Mouse (Mus musculus) C3H10T1/2 (cell line): ENCODE measurements around the gene Wsb1. TPM values are rescaled to one million over a fixed set of nuclear protein-coding genes. Genes with fewer than 3 reads are reported as not detected.

Experiments
- polyA plus RNA-seq, 2 experiments: library from polyadenylated mRNA; unstranded; fragments of >200 nt; fragmentation: generic; extraction: Trizol; gene quantifications; one replicate each; pipeline ENCODE4 v1.2.1; 2012; ENCODE audit warnings: missing spikeins in 2 of 2

The Wsb1 gene
- polyA plus RNA-seq = 10 to 100 TPM in 1 of 2 experiments, 1 to 10 TPM in 1; 1.7 to 23.9 TPM

DNA sequence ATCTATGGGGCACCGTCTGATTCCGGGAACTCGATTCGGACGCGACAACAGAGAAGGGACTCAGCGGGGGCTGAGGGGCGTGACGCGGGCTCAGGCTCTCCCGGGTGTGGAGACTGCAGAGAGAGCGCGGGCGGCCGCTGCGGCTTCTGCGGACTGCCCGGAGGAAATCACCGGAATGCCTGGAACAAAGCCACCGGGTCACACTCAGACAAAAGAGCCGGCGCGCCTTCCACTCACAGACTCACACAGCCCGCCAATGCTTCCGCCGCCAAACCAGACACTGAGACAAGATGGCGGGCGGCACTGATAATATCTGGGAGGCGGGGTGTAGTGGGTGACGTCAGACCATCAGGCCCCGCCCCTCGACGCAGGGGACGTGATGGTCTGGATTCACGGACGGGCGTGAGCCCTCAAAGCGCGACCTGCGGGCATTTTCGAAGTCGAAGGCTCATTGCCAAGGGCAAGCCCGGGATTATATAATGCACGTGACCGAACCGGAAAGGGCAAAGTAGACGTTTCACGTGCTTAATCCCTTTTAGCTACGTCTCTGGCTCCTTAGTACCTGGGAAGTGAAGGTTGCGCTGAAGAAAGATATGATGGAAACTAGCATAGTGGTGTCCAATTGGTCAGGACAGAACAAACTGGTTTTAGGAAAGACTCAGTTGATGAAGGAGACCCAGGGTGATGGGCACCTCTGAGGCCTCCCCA, at the start of gene Wsb1:
Gene Wsb1, minus strand, starts transcription at position 281 of the 708 bp plus-strand sequence.

DNA sequence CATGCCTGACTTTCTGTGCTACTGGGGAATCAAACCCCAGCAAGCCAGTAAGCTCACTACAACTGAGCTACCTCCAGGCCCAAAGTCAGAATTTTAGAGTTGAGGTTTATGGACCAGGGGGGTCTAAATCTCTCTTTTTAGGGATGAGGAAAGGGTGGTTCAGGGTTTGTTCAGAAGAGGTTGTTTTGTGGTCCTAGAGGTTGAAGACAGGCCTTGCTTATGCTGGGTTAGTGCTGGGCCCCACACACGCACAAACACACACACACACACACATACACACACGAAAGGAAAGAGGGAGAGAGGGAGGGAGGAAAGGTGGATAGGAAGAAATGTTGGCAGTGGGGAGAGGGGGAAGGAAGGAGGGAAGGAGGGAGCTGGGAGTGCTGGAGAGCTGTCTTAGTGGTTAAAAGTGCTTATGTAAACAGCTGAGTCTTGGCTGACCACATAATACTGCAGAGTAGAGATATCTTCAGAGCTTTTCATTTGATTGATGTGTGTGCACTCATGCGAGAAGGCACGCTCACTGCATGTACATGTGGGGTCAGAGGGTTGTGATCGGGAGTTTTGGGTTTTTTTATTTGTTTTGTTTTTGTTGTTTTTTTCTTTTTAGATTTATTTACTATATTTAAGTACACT, 42.5 kb upstream of the Wsb1 start, which contains the start of gene Gm9964:
Gene Gm9964, minus strand, starts transcription at position 51 of the 636 bp plus-strand sequence.

Other genes starting within 250 kb of the Wsb1 start
- gene Ksr1, start 108.3 kb downstream of the Wsb1 start, polyA plus RNA-seq = 1 to 10 TPM; 1.7 to 6.5 TPM
- gene Gm9964, start 42.2 kb upstream of the Wsb1 start, polyA plus RNA-seq = not detected
- 1 to 10 TPM; 1.2 to 5.4 TPM for gene Nf1, start 85.0 kb upstream of the Wsb1 start, polyA plus RNA-seq
- under 1 TPM; 0.01 to 0.15 TPM for gene Omg, start 249.4 kb upstream of the Wsb1 start, polyA plus RNA-seq